Mouse (Mus musculus) heart, embryonic 16.5 days (tissue): ENCODE results near the gene Nod2. TPM values are rescaled to one million over a fixed set of nuclear protein-coding genes. Genes with fewer than 3 reads are reported as not detected.

Experiments used
- ATAC-seq: fragments of 200-750 bp; cut with Nextera tagmentation; replicated peaks from 2 replicates; pipeline ENCODE4 v1.8.0; 2017; ENCODE audit warnings: moderate number of reproducible peaks; ENCODE audit not compliant: insufficient read depth, low FRiP score; ENCODE audit errors: extremely low read depth
- H3K27ac ChIP-seq: fragments of 300-500 bp; sonication (generic); 2 replicates; pipeline ENCODE4 v1.5.1; 2014; ENCODE audit warnings: mild to moderate bottlenecking, low read length, control low read depth, moderate library complexity
- H3K27me3 ChIP-seq: fragments of 300-500 bp; sonication (generic); 2 replicates; pipeline ENCODE4 v1.6.1; 2014; ENCODE audit warnings: low read length, mixed read lengths; ENCODE audit not compliant: control insufficient read depth, insufficient read depth
- H3K36me3 ChIP-seq: fragments of 300-500 bp; sonication (generic); 2 replicates; pipeline ENCODE4 v1.6.1; 2014; ENCODE audit not compliant: control insufficient read depth, insufficient read depth
- H3K4me1 ChIP-seq: fragments of 300-500 bp; sonication (generic); 2 replicates; pipeline ENCODE4 v1.6.1; 2014; ENCODE audit warnings: low read length, mixed read lengths; ENCODE audit not compliant: control insufficient read depth, insufficient read depth
- H3K4me2 ChIP-seq: fragments of 300-500 bp; sonication (generic); 2 replicates; pipeline ENCODE4 v1.6.1; 2014; ENCODE audit warnings: low read depth, mild to moderate bottlenecking, control low read depth, low read length
- H3K4me3 ChIP-seq: fragments of 300-500 bp; sonication (generic); 2 replicates; pipeline ENCODE4 v1.5.1; 2014; ENCODE audit warnings: mild to moderate bottlenecking, control low read depth, low read length
- H3K9ac ChIP-seq: fragments of 300-500 bp; sonication (generic); 2 replicates; pipeline ENCODE4 v1.6.1; 2014; ENCODE audit warnings: low read length, control low read depth
- H3K9me3 ChIP-seq: fragments of 300-500 bp; sonication (generic); replicated peaks from 2 replicates; pipeline ENCODE4 v1.6.1; 2016; ENCODE audit warnings: low read length; ENCODE audit not compliant: control insufficient read depth
- WGBS: fragments of 180-500 bp; shearing (Covaris S2); extraction: QIAGEN DNeasy Blood & Tissue Kit; methylation state at CpG from one replicate; pipeline ENCODE4 v1.1.7; 2014; 5-methylcytosine and 5-hydroxymethylcytosine counted together
- polyA plus RNA-seq: library from polyadenylated mRNA; unstranded; fragments of >200 nt; fragmentation: Nextera tagmentation; extraction: Ambion mirVana; gene quantifications from 2 replicates; pipeline ENCODE4 v1.2.1, GENCODE M21; 2015

Nod2 gene
- polyA plus RNA-seq, 1 experiment from 2014 or later = 0.12 TPM

DNA sequence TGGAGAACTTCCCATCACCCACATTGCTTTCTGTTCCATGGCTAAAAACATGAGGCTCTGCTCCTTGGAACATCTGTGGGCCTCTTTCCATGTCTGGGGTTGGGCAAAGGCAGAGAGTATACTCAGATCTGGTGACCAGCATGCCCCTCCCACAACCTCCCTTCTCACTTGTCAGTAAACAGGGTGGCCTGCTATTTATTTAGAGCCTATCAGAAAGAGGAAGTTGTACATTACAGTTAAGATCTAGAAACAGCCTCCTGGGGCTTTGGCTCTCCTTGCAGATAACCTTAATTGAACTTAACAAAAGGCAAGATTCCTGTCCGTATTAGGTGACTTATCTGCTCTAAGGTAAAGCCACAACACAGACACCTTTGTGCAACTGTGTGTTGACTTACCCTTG lies 19.3 kb downstream of the Nod2 start:
- H3K36me3 ChIP-seq = no peaks in the 10 kb centered on the region
- WGBS = 39% methylated on average over 1 of the region's 1 CpGs
- ATAC-seq = no peak
- H3K9ac ChIP-seq = no peak overlapping the region
- H3K4me3 ChIP-seq = no peak overlapping the region
- no peaks in the 10 kb centered on the region for H3K4me1 ChIP-seq
- no peaks in the 10 kb centered on the region for H3K9me3 ChIP-seq
- no peak overlapping the region for H3K27ac ChIP-seq
- H3K4me2 ChIP-seq = no peak overlapping the region
- H3K27me3 ChIP-seq = peaks cover 2% of the 10 kb centered on the region; the same call in 1 of the 2 replicates

- Histone ChIP-seq H3K9ac (no peak overlapping the region), H3K4me2 (no peak overlapping the region), H3K27me3 (peaks cover 2% of the 10 kb centered on the region; the same call in 1 of the 2 replicates), H3K9me3 (no peaks in the 10 kb centered on the region), H3K36me3 (no peaks in the 10 kb centered on the region), H3K27ac (no peak overlapping the region), H3K4me1 (no peaks in the 10 kb centered on the region), H3K4me3 (no peak overlapping the region)
- WGBS = 65% methylated on average over 14 of the region's 14 CpGs
- no peak for ATAC-seq
Measured at GRCm38 (mm10) chr8:88668400-88669086, 21.4 kb downstream of the Nod2 start.

DNA sequence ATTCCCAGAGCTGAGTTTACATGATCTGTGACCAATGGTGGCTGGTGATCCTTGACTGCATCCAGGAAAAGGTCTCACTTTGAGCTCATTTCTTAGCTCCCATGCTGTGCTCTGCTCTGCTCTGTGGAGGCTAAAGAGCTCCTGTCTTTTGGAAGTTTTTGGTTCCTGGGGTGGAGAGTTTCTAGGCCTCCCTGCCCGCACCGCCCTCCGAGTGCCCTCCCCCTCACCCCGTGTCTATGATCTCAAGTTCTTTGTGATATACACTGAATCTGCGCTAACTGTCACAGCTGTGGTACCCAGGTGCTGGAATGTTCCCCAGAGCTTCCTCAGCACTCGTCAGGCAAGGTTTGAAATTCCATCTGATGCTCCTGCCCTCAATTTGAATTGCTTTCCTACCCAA lies 23.7 kb downstream of the Nod2 start:
- no peak for ATAC-seq
- Histone ChIP-seq H3K9ac (no peak overlapping the region), H3K4me2 (no peak overlapping the region), H3K4me3 (no peak overlapping the region), H3K4me1 (no peaks in the 10 kb centered on the region), H3K27ac (no peak overlapping the region), H3K27me3 (peaks cover 2% of the 10 kb centered on the region; the same call in 1 of the 2 replicates), H3K9me3 (no peaks in the 10 kb centered on the region), H3K36me3 (no peaks in the 10 kb centered on the region)
- WGBS = 80% methylated on average over 6 of the region's 6 CpGs

DNA sequence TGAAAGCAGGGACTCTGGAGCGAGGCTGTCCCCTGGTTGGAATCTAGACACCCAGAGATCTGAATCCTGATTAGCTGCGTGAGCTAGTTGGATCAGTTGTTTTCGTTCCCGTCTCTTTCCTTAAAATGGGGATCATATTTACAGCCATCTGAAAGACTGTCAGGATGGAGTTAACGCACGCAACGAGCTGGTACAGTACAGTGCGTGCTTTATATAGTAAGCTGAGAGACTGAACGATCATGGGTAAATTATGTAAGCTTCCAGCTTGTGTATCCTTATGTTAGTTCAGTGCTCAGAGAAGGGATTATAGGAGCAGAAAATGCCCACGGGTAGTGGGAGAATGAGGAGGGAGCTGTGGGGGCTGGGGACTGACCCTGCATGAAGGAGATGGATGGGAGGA lies 24.5 kb downstream of the Nod2 start:
- no peak overlapping the region for H3K9ac ChIP-seq
- no peak overlapping the region for H3K4me2 ChIP-seq
- ATAC-seq = no peak
- WGBS = 79% methylated on average over 10 of the region's 10 CpGs
- no peaks in the 10 kb centered on the region for H3K36me3 ChIP-seq
- no peak overlapping the region for H3K4me3 ChIP-seq
- no peak overlapping the region for H3K27ac ChIP-seq
- no peaks in the 10 kb centered on the region for H3K4me1 ChIP-seq
- H3K9me3 ChIP-seq = no peaks in the 10 kb centered on the region
- peaks cover 2% of the 10 kb centered on the region; the same call in 1 of the 2 replicates for H3K27me3 ChIP-seq

- no peaks in the 10 kb centered on the region for H3K4me1 ChIP-seq
- no peak for ATAC-seq
- H3K9ac ChIP-seq = no peak overlapping the region
- no peak overlapping the region for H3K4me2 ChIP-seq
- no peak overlapping the region for H3K27ac ChIP-seq
- no peaks in the 10 kb centered on the region for H3K36me3 ChIP-seq
- H3K9me3 ChIP-seq = no peaks in the 10 kb centered on the region
- no peaks in the 10 kb centered on the region; the same call in 1 of the 2 replicates for H3K27me3 ChIP-seq
- WGBS = 79% methylated on average over 5 of the region's 5 CpGs
- H3K4me3 ChIP-seq = no peak overlapping the region
Measured at GRCm38 (mm10) chr8:88673859-88674258, 26.7 kb downstream of the Nod2 start.

- Histone ChIP-seq H3K36me3 (no peaks in the 10 kb centered on the region), H3K4me3 (no peak overlapping the region), H3K9ac (no peak overlapping the region), H3K27me3 (no peaks in the 10 kb centered on the region; the same call in 1 of the 2 replicates), H3K4me2 (no peak overlapping the region), H3K4me1 (no peaks in the 10 kb centered on the region), H3K27ac (no peak overlapping the region), H3K9me3 (no peaks in the 10 kb centered on the region)
- whole genome bisulfite sequencing = 79% methylated on average over 12 of the region's 12 CpGs
- no peak for ATAC-seq
Measured at GRCm38 (mm10) chr8:88675372-88676165, 28.5 kb downstream of the Nod2 start.

DNA sequence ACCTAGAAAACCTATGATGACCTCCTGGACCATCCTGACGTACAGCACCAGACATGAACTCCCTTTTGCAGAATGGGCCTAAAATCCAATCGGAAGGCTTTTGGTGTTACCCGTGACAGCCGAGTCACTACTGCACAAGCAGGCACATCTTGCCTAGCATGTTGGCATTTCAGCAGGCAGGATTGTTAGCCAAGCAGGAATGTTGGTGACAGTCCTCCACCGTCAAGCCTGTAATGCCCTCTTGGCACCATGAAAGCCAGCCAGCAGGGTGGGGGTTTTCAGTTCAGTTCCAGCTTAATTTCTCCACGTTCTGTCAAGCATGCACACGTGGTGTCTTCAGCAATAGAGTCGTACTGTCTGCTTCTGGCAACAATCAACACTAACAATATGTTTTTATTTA lies 30.0 kb downstream of the Nod2 start:
- 81% methylated on average over 8 of the region's 8 CpGs for WGBS
- Histone ChIP-seq H3K4me2 (no peak overlapping the region), H3K27ac (no peak overlapping the region), H3K9me3 (no peaks in the 10 kb centered on the region), H3K9ac (no peak overlapping the region), H3K4me3 (no peak overlapping the region), H3K36me3 (no peaks in the 10 kb centered on the region), H3K27me3 (no peaks in the 10 kb centered on the region), H3K4me1 (no peaks in the 10 kb centered on the region)
- ATAC-seq = no peak

GRCm38 (mm10) chr8:88680566-88680965 lies 33.5 kb downstream of the Nod2 start:
- Histone ChIP-seq H3K36me3 (no peaks in the 10 kb centered on the region), H3K4me1 (no peaks in the 10 kb centered on the region), H3K27ac (no peak overlapping the region), H3K4me3 (no peak overlapping the region), H3K4me2 (no peak overlapping the region), H3K9me3 (no peaks in the 10 kb centered on the region), H3K9ac (no peak overlapping the region), H3K27me3 (no peaks in the 10 kb centered on the region)
- 93% methylated on average over 2 of the region's 2 CpGs for WGBS
- no peak for ATAC-seq

- H3K4me1 ChIP-seq = no peaks in the 10 kb centered on the region
- no peaks in the 10 kb centered on the region for H3K36me3 ChIP-seq
- no peak overlapping the region for H3K9ac ChIP-seq
- H3K27ac ChIP-seq = no peak overlapping the region
- no peak overlapping the region for H3K4me3 ChIP-seq
- H3K4me2 ChIP-seq = no peak overlapping the region
- H3K27me3 ChIP-seq = no peaks in the 10 kb centered on the region
- no peaks in the 10 kb centered on the region for H3K9me3 ChIP-seq
- no peak for ATAC-seq
- 78% methylated on average over 8 of the region's 8 CpGs for WGBS
Measured at GRCm38 (mm10) chr8:88681046-88681445, 33.9 kb downstream of the Nod2 start.
